Mouse (Mus musculus) forebrain, embryonic 16.5 days (tissue): ENCODE results near the gene Cabp7. TPM values are rescaled to one million over a fixed set of nuclear protein-coding genes. Genes with fewer than 3 reads are reported as not detected.
A peak's percentile ranks its signal among the peaks of the same experiment; 100 is the strongest.

ENCODE experiments used
- ATAC-seq: fragments of 200-750 bp; cut with Nextera tagmentation; 2 replicates; pipeline ENCODE4 v1.8.0; 2017; ENCODE audit warnings: mild to moderate bottlenecking, moderate library complexity
- H3K27ac ChIP-seq: fragments of 300-500 bp; sonication (generic); 2 replicates; pipeline ENCODE4 v1.5.1; 2014; ENCODE audit warnings: low read length, control low read depth
- H3K27me3 ChIP-seq: fragments of 300-500 bp; sonication (generic); replicated peaks from 2 replicates; pipeline ENCODE4 v1.6.1; 2014; ENCODE audit warnings: low read length; ENCODE audit not compliant: control insufficient read depth, insufficient read depth
- H3K36me3 ChIP-seq: fragments of 300-500 bp; sonication (generic); 2 replicates; pipeline ENCODE4 v1.6.1; 2014; ENCODE audit not compliant: control insufficient read depth, insufficient read depth
- H3K4me1 ChIP-seq: fragments of 300-500 bp; sonication (generic); replicated peaks from 2 replicates; pipeline ENCODE4 v1.6.1; 2014; ENCODE audit warnings: low read length; ENCODE audit not compliant: control insufficient read depth, insufficient read depth
- H3K4me2 ChIP-seq: fragments of 300-500 bp; sonication (generic); 2 replicates; pipeline ENCODE4 v1.6.1; 2014; ENCODE audit warnings: mild to moderate bottlenecking, low read length, control low read depth
- H3K4me3 ChIP-seq: fragments of 300-500 bp; sonication (generic); replicated peaks from 2 replicates; pipeline ENCODE4 v1.5.1; 2014; ENCODE audit warnings: mild to moderate bottlenecking, low read length, control low read depth
- H3K9ac ChIP-seq: fragments of 300-500 bp; sonication (generic); replicated peaks from 2 replicates; pipeline ENCODE4 v1.6.1; 2014; ENCODE audit warnings: low read depth, low read length, control low read depth
- H3K9me3 ChIP-seq: fragments of 300-500 bp; sonication (generic); 2 replicates; pipeline ENCODE4 v1.6.1; 2016; ENCODE audit warnings: low read length; ENCODE audit not compliant: control insufficient read depth
- WGBS: fragments of 180-500 bp; shearing (Covaris S2); extraction: QIAGEN DNeasy Blood & Tissue Kit; methylation state at CpG from one replicate; pipeline ENCODE4 v1.1.7; 2014; 5-methylcytosine and 5-hydroxymethylcytosine counted together
- polyA plus RNA-seq: library from polyadenylated mRNA; unstranded; fragments of >200 nt; fragmentation: Nextera tagmentation; extraction: Ambion mirVana; gene quantifications from 2 replicates; pipeline ENCODE4 v1.2.1, GENCODE M21; 2015

Cabp7 gene
- polyA plus RNA-seq, 1 experiment from 2014 or later = 1.6 TPM

DNA sequence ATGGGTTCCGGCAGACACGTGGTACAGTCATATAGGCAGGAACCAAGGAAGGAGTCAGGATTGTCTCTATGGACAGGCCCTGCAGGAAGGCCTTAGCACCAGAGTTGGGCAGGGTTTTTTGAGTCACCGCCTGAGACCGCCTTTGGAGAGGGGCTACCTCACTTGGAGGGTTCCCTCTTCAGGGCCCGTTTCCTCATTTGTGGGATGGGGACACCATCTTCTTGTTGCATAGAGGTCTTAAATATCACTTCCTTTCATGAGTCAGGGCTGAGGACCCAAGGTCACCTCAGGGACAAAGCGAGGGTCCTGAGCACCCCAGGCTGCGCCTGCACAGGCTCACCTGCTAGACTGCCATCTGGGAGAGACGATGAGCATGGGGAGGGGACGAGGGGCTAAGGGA, 9.9 kb upstream of the Cabp7 start:
- ATAC-seq = no peak
- Histone ChIP-seq H3K4me3 (no peak overlapping the region), H3K4me1 (peaks cover 7% of the 10 kb centered on the region), H3K27ac (no peak overlapping the region), H3K4me2 (no peak overlapping the region), H3K9ac (no peak overlapping the region), H3K27me3 (no peaks in the 10 kb centered on the region), H3K9me3 (peaks cover 4% of the 10 kb centered on the region; the same call in 1 of the 2 replicates), H3K36me3 (no peaks in the 10 kb centered on the region)
- 81% methylated on average over 9 of the region's 9 CpGs for WGBS

DNA sequence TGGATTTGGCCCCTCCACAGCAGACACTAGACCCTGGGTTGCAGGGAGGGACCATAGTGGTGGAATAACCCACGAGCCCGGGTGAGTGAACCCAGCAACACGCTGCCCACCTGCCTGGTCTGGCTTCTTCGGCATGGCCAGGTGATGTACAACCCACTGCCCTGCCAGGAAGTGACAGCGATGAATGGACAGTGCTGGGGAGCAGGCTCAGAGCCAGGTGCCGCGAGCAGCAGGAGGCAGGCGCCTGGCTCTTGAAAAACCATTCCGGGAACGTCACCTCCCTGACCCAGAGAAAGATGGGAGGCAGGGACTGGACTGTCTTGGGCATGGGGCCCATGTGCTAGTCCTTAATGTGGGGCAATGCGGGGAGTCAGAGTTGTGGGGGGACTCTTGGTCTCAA, 8.3 kb upstream of the Cabp7 start:
- H3K36me3 ChIP-seq = no peaks in the 10 kb centered on the region
- no peak for ATAC-seq
- no peak overlapping the region for H3K4me3 ChIP-seq
- peaks cover 2% of the 10 kb centered on the region; the same call in 1 of the 2 replicates for H3K4me1 ChIP-seq
- peaks cover 4% of the 10 kb centered on the region; the same call in 1 of the 2 replicates for H3K9me3 ChIP-seq
- WGBS = 78% methylated on average over 11 of the region's 11 CpGs
- H3K4me2 ChIP-seq = no peak overlapping the region
- H3K27me3 ChIP-seq = peaks cover 4% of the 10 kb centered on the region; the same call in 1 of the 2 replicates
- no peak overlapping the region for H3K27ac ChIP-seq
- no peak overlapping the region for H3K9ac ChIP-seq

GRCm38 (mm10) chr11:4754036-4754435, 7.5 kb upstream of the Cabp7 start:
- Histone ChIP-seq H3K27me3 (peaks cover 6% of the 10 kb centered on the region; the same call in 1 of the 2 replicates), H3K36me3 (no peaks in the 10 kb centered on the region), H3K4me3 (no peak overlapping the region), H3K9me3 (peaks cover 4% of the 10 kb centered on the region; the same call in 1 of the 2 replicates), H3K9ac (no peak overlapping the region), H3K27ac (no peak overlapping the region), H3K4me2 (no peak overlapping the region), H3K4me1 (peaks cover 2% of the 10 kb centered on the region; the same call in 1 of the 2 replicates)
- no peak for ATAC-seq
- WGBS = 94% methylated on average over 3 of the region's 3 CpGs

DNA sequence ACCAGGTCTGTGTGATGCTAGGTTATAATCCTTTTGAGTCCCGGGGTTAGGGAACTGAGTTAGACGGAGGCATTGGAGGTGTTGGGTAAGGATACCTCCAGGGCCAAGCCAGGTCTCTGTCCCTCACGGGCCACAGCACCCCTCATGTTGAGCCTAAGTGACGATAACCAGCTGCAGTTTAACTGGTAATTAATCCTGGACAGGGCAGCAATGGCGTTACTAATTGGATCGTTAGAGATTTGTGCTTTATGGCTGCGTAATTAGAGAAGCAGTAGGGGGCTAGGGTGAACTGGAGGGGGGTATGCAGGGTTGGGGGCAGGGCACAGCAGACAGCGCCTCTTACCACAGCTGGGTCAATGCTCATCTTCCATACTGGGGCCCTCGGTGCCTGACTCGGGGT, 6.3 kb upstream of the Cabp7 start:
- Histone ChIP-seq H3K36me3 (no peaks in the 10 kb centered on the region), H3K27ac (no peak overlapping the region), H3K9me3 (peaks cover 4% of the 10 kb centered on the region; the same call in 1 of the 2 replicates), H3K4me1 (peaks cover 2% of the 10 kb centered on the region; the same call in 1 of the 2 replicates), H3K27me3 (peaks cover 14% of the 10 kb centered on the region), H3K4me3 (no peak overlapping the region), H3K4me2 (no peak overlapping the region), H3K9ac (no peak overlapping the region)
- 9% methylated on average over 10 of the region's 10 CpGs for WGBS
- no peak for ATAC-seq

GRCm38 (mm10) chr11:4750263-4750662, 3.7 kb upstream of the Cabp7 start:
- Histone ChIP-seq H3K9me3 (peaks cover 4% of the 10 kb centered on the region; the same call in 1 of the 2 replicates), H3K27me3 (peaks cover 30% of the 10 kb centered on the region), H3K36me3 (no peaks in the 10 kb centered on the region), H3K27ac (no peak overlapping the region), H3K4me2 (no peak overlapping the region), H3K4me3 (no peak overlapping the region), H3K4me1 (peaks cover 19% of the 10 kb centered on the region), H3K9ac (no peak overlapping the region)
- no peak for ATAC-seq
- WGBS = 6% methylated on average over 9 of the region's 9 CpGs

GRCm38 (mm10) chr11:4747285-4747684, 707 bp upstream of the Cabp7 start:
- no peak; the same call in 1 of the 2 replicates for ATAC-seq

DNA sequence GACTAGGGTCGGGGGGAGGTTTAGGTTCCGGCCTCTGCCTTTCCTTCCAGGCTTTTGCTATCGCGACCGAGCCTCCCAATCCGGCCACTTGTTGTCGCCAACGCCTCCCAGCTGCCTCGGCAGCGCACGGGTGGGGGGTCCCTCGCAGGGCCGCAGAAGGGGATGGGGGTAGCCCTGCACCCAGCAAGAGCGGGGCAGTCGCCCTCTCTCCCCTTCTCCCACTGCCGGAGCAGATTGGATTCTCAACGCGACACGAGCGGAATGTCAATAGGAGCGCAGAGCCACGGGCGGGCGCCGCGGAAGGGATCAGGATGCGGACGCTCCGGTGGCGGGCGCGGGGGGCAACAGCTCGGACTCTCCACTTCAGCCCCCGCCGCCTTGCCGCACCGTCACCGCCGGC, 609 bp downstream of the Cabp7 start:
- peaks cover 42% of the 10 kb centered on the region for H3K27me3 ChIP-seq
- H3K36me3 ChIP-seq = no peaks in the 10 kb centered on the region
- H3K4me1 ChIP-seq = peaks cover 19% of the 10 kb centered on the region
- peak overlapping the region; percentile 56 for H3K9ac ChIP-seq
- no peak overlapping the region for H3K27ac ChIP-seq
- H3K4me3 ChIP-seq = peak overlapping the region; percentile 58
- H3K9me3 ChIP-seq = no peaks in the 10 kb centered on the region
- peak overlapping the region; percentile 98 for H3K4me2 ChIP-seq
- no peak for ATAC-seq
- WGBS = 1% methylated on average over 36 of the region's 39 CpGs

More at GRCm38 (mm10) chr11:4747285-4747684, 707 bp upstream of the Cabp7 start:
- Histone ChIP-seq H3K9me3 (no peaks in the 10 kb centered on the region), H3K9ac (peak overlapping the region; percentile 56), H3K4me3 (peak overlapping the region; percentile 58), H3K36me3 (no peaks in the 10 kb centered on the region), H3K27me3 (peaks cover 42% of the 10 kb centered on the region), H3K4me1 (peaks cover 19% of the 10 kb centered on the region), H3K4me2 (peak overlapping the region; percentile 98), H3K27ac (no peak overlapping the region)
- WGBS = 2% methylated on average over 11 of the region's 12 CpGs

- no peak for ATAC-seq
Measured at GRCm38 (mm10) chr11:4744691-4745090, 1.9 kb downstream of the Cabp7 start.

GRCm38 (mm10) chr11:4740785-4741184, 5.8 kb downstream of the Cabp7 start:
- Histone ChIP-seq H3K9ac (no peak overlapping the region), H3K27ac (no peak overlapping the region), H3K27me3 (peaks cover 16% of the 10 kb centered on the region), H3K9me3 (no peaks in the 10 kb centered on the region), H3K36me3 (no peaks in the 10 kb centered on the region), H3K4me1 (peaks cover 12% of the 10 kb centered on the region), H3K4me3 (no peak overlapping the region), H3K4me2 (no peak overlapping the region)
- 66% methylated on average over 5 of the region's 5 CpGs for WGBS
- no peak for ATAC-seq

More at GRCm38 (mm10) chr11:4744691-4745090, 1.9 kb downstream of the Cabp7 start:
- Histone ChIP-seq H3K9me3 (no peaks in the 10 kb centered on the region), H3K4me3 (no peak overlapping the region), H3K27me3 (peaks cover 38% of the 10 kb centered on the region), H3K27ac (no peak overlapping the region), H3K9ac (no peak overlapping the region), H3K36me3 (no peaks in the 10 kb centered on the region), H3K4me2 (no peak overlapping the region), H3K4me1 (peaks cover 17% of the 10 kb centered on the region)
- 65% methylated on average over 6 of the region's 6 CpGs for WGBS

GRCm38 (mm10) chr11:4738719-4739118, 7.9 kb downstream of the Cabp7 start:
- H3K4me2 ChIP-seq = no peak overlapping the region
- WGBS = 94% methylated on average over 16 of the region's 16 CpGs
- H3K36me3 ChIP-seq = no peaks in the 10 kb centered on the region
- H3K4me1 ChIP-seq = peaks cover 8% of the 10 kb centered on the region
- no peak overlapping the region for H3K27ac ChIP-seq
- 0 out of 2 replicates have a peak, but pooled peaks cover 1% of the 10 kb centered on the region for H3K27me3 ChIP-seq
- no peak overlapping the region for H3K9ac ChIP-seq
- ATAC-seq = no peak
- H3K4me3 ChIP-seq = no peak overlapping the region
- H3K9me3 ChIP-seq = no peaks in the 10 kb centered on the region
